Mouse (Mus musculus): ENCODE data around the gene Aqp9.

Aqp9 gene

GRCm38 (mm10) chr9:71168511-71168910 is at the start of gene Aqp9:
Gene Aqp9, minus strand, starts transcription at chr9:71168682.
- in situ Hi-C loops (cut with MseI, MboI): no loop called here

- in situ Hi-C loops (cut with MseI, MboI): loop anchor here (10.0 kb wide), 3 partner anchors 97 to 227 kb away; no protein-coding TSS in a partner anchor
Observed at GRCm38 (mm10) chr9:71217793-71218095, 49.3 kb upstream of the Aqp9 start.

- in situ Hi-C loops (cut with MseI, MboI): loop anchor here (10.0 kb wide), 3 partner anchors 98 to 228 kb away; no protein-coding TSS in a partner anchor
Observed at GRCm38 (mm10) chr9:71216996-71217792, 48.7 kb upstream of the Aqp9 start.

- in situ Hi-C loops (cut with MseI, MboI): loop anchor here (10.0 kb wide), 3 partner anchors 98 to 228 kb away; no protein-coding TSS in a partner anchor
Observed at GRCm38 (mm10) chr9:71216036-71216995, 47.8 kb upstream of the Aqp9 start.

GRCm38 (mm10) chr9:71215248-71216035 is 47.0 kb upstream of the Aqp9 start, which contains the start of gene Aldh1a2:
Gene Aldh1a2, plus strand, starts transcription at chr9:71215789.
- in situ Hi-C loops (cut with MseI, MboI): loop anchor here (10.0 kb wide), 3 partner anchors 99 to 229 kb away; no protein-coding TSS in a partner anchor

GRCm38 (mm10) chr9:71213636-71214035 is 45.2 kb upstream of the Aqp9 start:
- in situ Hi-C loops (cut with MseI, MboI): loop anchor here (10.0 kb wide), 3 partner anchors 101 to 231 kb away; no protein-coding TSS in a partner anchor

GRCm38 (mm10) chr9:71210870-71211269 is 42.4 kb upstream of the Aqp9 start:
- in situ Hi-C loops (cut with MseI, MboI): loop anchor here (10.0 kb wide), 3 partner anchors 104 to 234 kb away; no protein-coding TSS in a partner anchor

GRCm38 (mm10) chr9:71209299-71209698 is 40.8 kb upstream of the Aqp9 start:
- in situ Hi-C loops (cut with MseI, MboI): no loop called here

GRCm38 (mm10) chr9:71202265-71202664 is 33.8 kb upstream of the Aqp9 start:
- in situ Hi-C loops (cut with MseI, MboI): no loop called here

GRCm38 (mm10) chr9:71198826-71199225 is 30.3 kb upstream of the Aqp9 start:
- in situ Hi-C loops (cut with MseI, MboI): no loop called here

GRCm38 (mm10) chr9:71188647-71189415 is 20.3 kb upstream of the Aqp9 start:
- in situ Hi-C loops (cut with MseI, MboI): loop anchor here (10.0 kb wide), 1 partner anchor 54 kb away; no protein-coding TSS in a partner anchor

- in situ Hi-C loops (cut with MseI, MboI): loop anchor here (10.0 kb wide), 1 partner anchor 53 kb away; no protein-coding TSS in a partner anchor
Observed at GRCm38 (mm10) chr9:71187396-71187795, 18.9 kb upstream of the Aqp9 start.

- in situ Hi-C loops (cut with MseI, MboI): loop anchor here (10.0 kb wide), 1 partner anchor 51 kb away; no protein-coding TSS in a partner anchor
Observed at GRCm38 (mm10) chr9:71185823-71186222, 17.3 kb upstream of the Aqp9 start.

GRCm38 (mm10) chr9:71185285-71185684 is 16.8 kb upstream of the Aqp9 start:
- in situ Hi-C loops (cut with MseI, MboI): loop anchor here (10.0 kb wide), 1 partner anchor 50 kb away; no protein-coding TSS in a partner anchor

GRCm38 (mm10) chr9:71179964-71180700 is 11.7 kb upstream of the Aqp9 start:
- in situ Hi-C loops (cut with MseI, MboI): loop anchor here (10.0 kb wide), 1 partner anchor 45 kb away; no protein-coding TSS in a partner anchor

GRCm38 (mm10) chr9:71179276-71179896 is 10.9 kb upstream of the Aqp9 start:
- in situ Hi-C loops (cut with MseI, MboI): no loop called here

- in situ Hi-C loops (cut with MseI, MboI): no loop called here
Observed at GRCm38 (mm10) chr9:71175686-71176085, 7.2 kb upstream of the Aqp9 start.

GRCm38 (mm10) chr9:71174316-71174975 is 6.0 kb upstream of the Aqp9 start:
- in situ Hi-C loops (cut with MseI, MboI): no loop called here

All from mouse trophoblast stem cell (cell line).